Mouse (Mus musculus) frontal cortex, postnatal 14 days (tissue): ENCODE data around the gene Lclat1.
"Not testable (repeated sequence)": the region's sequence is repeated elsewhere in the genome, so short reads cannot be mapped to it uniquely, and the experiment has no call there.

Source experiments
- DNase-seq, 2 experiments: peaks; one replicate each; pipeline ENCODE4 v3.0.0; 2022; ENCODE audit warnings: low spot score in 2 of 2

The Lclat1 gene

GRCm38 (mm10) chr17:73282702-73283101 lies 174.9 kb downstream of the Lclat1 start:
- DNase-seq: not testable (repeated sequence)

DNA sequence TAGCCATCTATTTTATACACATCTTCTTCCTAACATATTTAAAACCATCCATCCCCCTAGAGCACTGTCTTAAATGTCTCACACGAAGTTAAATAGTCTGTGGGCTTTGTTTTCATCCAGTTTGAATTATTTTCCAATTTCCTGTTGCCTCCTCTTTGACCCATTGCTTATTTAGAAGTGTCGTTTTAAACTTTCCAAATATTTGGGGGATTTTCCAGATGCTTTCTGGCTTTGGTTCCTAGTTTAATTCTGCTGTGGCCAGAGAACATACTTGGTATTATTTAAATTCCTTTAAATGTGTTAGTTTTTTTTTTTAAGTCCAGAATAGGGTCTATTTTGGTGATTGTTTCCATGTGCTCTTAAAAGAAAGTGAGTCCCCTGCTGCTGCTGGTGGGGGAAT lies 176.5 kb downstream of the Lclat1 start:
- no peak for DNase-seq
